Mouse (Mus musculus) lung, adult 2 months (tissue): ENCODE results near the gene Trcg1. TPM values are rescaled to one million over a fixed set of nuclear protein-coding genes. Genes with fewer than 3 reads are reported as not detected.

Source experiments
- DNase-seq: peaks from one replicate; pipeline ENCODE4 v3.0.0; 2022
- H3K4me1 ChIP-seq: fragments of 200-500 bp; 2 replicates; pipeline ENCODE4 v1.6.1; 2011; ENCODE audit warnings: low read length; ENCODE audit not compliant: control insufficient read depth, insufficient read depth
- H3K4me3 ChIP-seq: fragments of 200-500 bp; replicated peaks from 2 replicates; pipeline ENCODE3; 2011; ENCODE audit warnings: low read depth, mild to moderate bottlenecking, control low read depth, low read length; ENCODE audit errors: extremely low read depth
- CTCF ChIP-seq: fragments of 200-500 bp; IDR thresholded peaks from 2 replicates; pipeline ENCODE4 v1.5.1; 2011; ENCODE audit warnings: mild to moderate bottlenecking, low read length, control low read depth; ENCODE audit not compliant: insufficient read depth
- POLR2A ChIP-seq: fragments of 200-500 bp; IDR thresholded peaks from 2 replicates; pipeline ENCODE4 v1.6.1; 2011; ENCODE audit warnings: low read depth, mild to moderate bottlenecking, control low read depth, low read length, borderline replicate concordance; ENCODE audit errors: extremely low read depth
- WGBS: fragments of 180-500 bp; shearing (Covaris S2); methylation state at CpG from one replicate; pipeline ENCODE4 v1.1.7; 2018; 5-methylcytosine and 5-hydroxymethylcytosine counted together
- polyA plus RNA-seq: library from polyadenylated mRNA; depleted of rRNA; stranded (reverse); fragments of >200 nt; gene quantifications from 2 replicates; pipeline ENCODE4 v1.2.3, GENCODE M21; 2012

Trcg1 gene
- polyA plus RNA-seq, 1 experiment, result not detected

- H3K4me3 ChIP-seq, result no peak overlapping the region
- peak; percentile 98 for TF ChIP-seq CTCF
- no peak for TF ChIP-seq POLR2A
- peak; percentile 90 for DNase-seq
- WGBS, result 0% methylated on average over 3 of the region's 3 CpGs
- peaks cover 18% of the 10 kb centered on the region for H3K4me1 ChIP-seq
Observed at GRCm38 (mm10) chr9:57259736-57260135, 23.4 kb downstream of the Trcg1 start.

- peaks cover 17% of the 10 kb centered on the region for H3K4me1 ChIP-seq
- TF ChIP-seq CTCF, result no peak
- no peak for TF ChIP-seq POLR2A
- 18% methylated on average over 12 of the region's 12 CpGs for whole genome bisulfite sequencing
- peak overlapping the region; percentile 92 for H3K4me3 ChIP-seq
- DNase-seq, result no peak
Observed at GRCm38 (mm10) chr9:57260940-57261339, 24.6 kb downstream of the Trcg1 start.

- WGBS, result under 1% methylated on average over 26 of the region's 26 CpGs
- peaks cover 17% of the 10 kb centered on the region for H3K4me1 ChIP-seq
- peak; percentile 58 for DNase-seq
- TF ChIP-seq POLR2A, result 0 out of 2 replicates have a peak, but pooled peaks have one; percentile 11
- TF ChIP-seq CTCF, result no peak
- H3K4me3 ChIP-seq, result peak overlapping the region; percentile 92
Observed at GRCm38 (mm10) chr9:57261516-57261912, 25.2 kb downstream of the Trcg1 start.

GRCm38 (mm10) chr9:57261913-57262794, 25.8 kb downstream of the Trcg1 start, which contains the start of gene 1700017B05Rik:
Gene 1700017B05Rik, minus strand, starts transcription at chr9:57262612.
- TF ChIP-seq POLR2A (peak; percentile 74; the same call in 1 of the 2 replicates), CTCF (peak; percentile 12; the same call in 1 of the 2 replicates)
- Histone ChIP-seq H3K4me3 (peak within 1 kb of the TSS; percentile 92), H3K4me1 (peaks cover 17% of the 10 kb centered on the region)
- 1% methylated on average over 79 of the region's 87 CpGs for WGBS
- DNase-seq, result peak; percentile 78

- H3K4me3 ChIP-seq, result peak overlapping the region; percentile 64
- WGBS, result 49% methylated on average over 13 of the region's 13 CpGs
- TF ChIP-seq POLR2A, result no peak
Observed at GRCm38 (mm10) chr9:57262795-57263684, 26.7 kb downstream of the Trcg1 start.

GRCm38 (mm10) chr9:57265125-57265524, 28.8 kb downstream of the Trcg1 start:
- WGBS, result 41% methylated on average over 5 of the region's 5 CpGs
- no peak for DNase-seq
- TF ChIP-seq CTCF (no peak), POLR2A (no peak)
- peaks cover 17% of the 10 kb centered on the region for H3K4me1 ChIP-seq
- H3K4me3 ChIP-seq, result no peak overlapping the region

More at GRCm38 (mm10) chr9:57262795-57263684, 26.7 kb downstream of the Trcg1 start:
- no peak for DNase-seq
- peaks cover 18% of the 10 kb centered on the region for H3K4me1 ChIP-seq

GRCm38 (mm10) chr9:57267421-57267820, 31.1 kb downstream of the Trcg1 start:
- TF ChIP-seq POLR2A (no peak), CTCF (no peak)
- Histone ChIP-seq H3K4me1 (peaks cover 6% of the 10 kb centered on the region; the same call in 1 of the 2 replicates), H3K4me3 (no peak overlapping the region)
- WGBS, result 87% methylated on average over 5 of the region's 5 CpGs
- DNase-seq, result no peak

- TF ChIP-seq POLR2A (no peak), CTCF (no peak)
- Histone ChIP-seq H3K4me1 (0 out of 2 replicates have a peak, but pooled peaks cover 3% of the 10 kb centered on the region), H3K4me3 (no peak overlapping the region)
- no peak for DNase-seq
- WGBS, result 38% methylated on average over 10 of the region's 10 CpGs
Observed at GRCm38 (mm10) chr9:57268078-57268477, 31.7 kb downstream of the Trcg1 start.

- DNase-seq, result no peak
- 17% methylated on average over 3 of the region's 3 CpGs for WGBS
- TF ChIP-seq POLR2A (no peak), CTCF (no peak)
- Histone ChIP-seq H3K4me3 (no peak overlapping the region), H3K4me1 (0 out of 2 replicates have a peak, but pooled peaks cover 3% of the 10 kb centered on the region)
Observed at GRCm38 (mm10) chr9:57268575-57268974, 32.2 kb downstream of the Trcg1 start.
